Mouse (Mus musculus) inflammation-experienced regulatory T-cells, adult 6 months (primary cell): ENCODE measurements around the gene Aspscr1. TPM values are rescaled to one million over a fixed set of nuclear protein-coding genes. Genes with fewer than 3 reads are reported as not detected.

Experiments
- ATAC-seq: one replicate; pipeline ENCODE4 v1.8.0; 2017
- polyA plus RNA-seq, 3 experiments: library from polyadenylated mRNA; unstranded; fragments of 100-300 nt; shearing (Covaris generic); gene quantifications; one replicate each; pipeline ENCODE4 v1.2.1; 2017

Gene Aspscr1
- polyA plus RNA-seq, result 100 to 1,000 TPM in 1 of 3 experiments, 10 to 100 TPM in 2; 79.4 to 107 (median 86.2) TPM

DNA sequence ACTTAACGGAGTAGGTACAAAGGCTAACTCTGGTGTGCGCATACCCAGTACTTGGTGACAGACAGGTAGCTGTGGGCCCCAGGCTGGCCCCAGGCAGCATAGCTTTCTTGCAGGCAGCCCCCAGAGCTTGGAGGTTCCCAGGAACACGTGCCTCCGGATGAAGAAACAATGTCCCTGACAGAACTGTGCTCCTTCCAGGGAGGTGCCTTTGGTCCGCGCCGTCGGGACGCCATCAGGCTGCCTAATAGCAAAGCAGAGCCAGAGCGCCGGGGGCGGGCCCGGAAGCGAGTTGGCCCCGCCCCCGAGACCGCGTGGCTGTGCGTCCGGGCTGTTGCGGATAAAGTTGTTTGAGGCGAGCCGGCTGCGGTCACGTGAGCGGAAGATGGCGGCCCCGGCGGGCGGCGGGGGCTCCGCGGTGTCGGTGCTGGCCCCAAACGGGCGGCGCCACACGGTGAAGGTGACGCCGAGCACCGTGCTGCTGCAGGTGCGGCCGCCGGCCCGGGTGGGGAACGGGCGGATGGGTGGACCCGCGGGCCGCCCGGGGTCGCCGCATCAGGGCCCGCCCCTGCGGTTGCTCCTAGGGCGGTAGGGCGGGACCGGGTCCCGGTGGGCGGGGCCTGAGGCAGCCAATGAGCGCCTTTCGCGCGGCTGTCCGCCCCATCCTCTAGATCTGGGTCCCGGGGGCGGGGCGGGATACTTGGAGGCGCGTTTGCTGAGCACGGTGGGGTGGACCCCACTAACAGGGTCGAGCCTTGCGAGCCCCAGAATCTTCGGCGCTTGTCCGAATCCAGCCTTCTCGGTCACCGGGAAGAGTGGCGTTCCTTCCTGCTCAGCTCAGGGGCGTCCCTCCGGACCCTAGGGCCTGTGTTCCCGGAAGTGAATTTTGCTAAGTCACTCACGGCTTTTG, at the start of gene Aspscr1:
TSS of gene Aspscr1 (plus strand) at position 287 of the 907 bp plus-strand sequence.
- ATAC-seq, result peak; percentile 87

DNA sequence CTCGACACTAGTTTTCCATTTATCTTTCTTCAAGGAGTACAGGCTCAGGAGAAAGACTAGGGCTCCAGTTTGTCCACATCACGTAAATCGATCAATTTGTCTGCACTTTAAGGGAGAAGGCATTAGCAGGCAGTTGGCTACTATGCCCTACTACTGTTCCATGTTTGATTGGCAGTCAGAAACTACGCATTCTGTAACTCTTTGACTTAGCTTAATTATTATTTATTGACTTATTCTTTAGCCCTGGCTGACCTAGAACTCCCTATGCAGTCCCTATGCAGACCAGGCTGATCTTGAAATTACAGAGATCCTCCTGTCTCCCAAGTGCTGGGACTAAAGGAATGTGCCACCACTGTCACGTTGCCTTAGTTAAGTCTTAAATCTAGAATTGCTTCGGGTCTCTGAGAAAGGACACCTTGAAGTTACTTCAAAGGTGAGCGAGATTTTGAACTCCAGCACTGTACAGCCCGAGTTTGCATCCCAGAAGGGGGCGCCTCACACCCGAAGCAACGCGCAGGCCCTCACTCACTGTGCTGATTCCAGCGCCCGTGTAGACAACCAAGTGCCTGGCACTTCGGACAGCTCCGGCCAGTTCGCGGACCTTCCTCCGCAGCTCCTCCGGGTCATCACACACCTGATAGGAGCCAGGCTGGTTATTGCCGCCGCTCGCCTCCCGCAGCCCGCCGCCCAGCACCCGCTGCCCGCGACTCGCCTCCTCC, 48.7 kb upstream of the Aspscr1 start:
- peak; percentile 30 for ATAC-seq

DNA sequence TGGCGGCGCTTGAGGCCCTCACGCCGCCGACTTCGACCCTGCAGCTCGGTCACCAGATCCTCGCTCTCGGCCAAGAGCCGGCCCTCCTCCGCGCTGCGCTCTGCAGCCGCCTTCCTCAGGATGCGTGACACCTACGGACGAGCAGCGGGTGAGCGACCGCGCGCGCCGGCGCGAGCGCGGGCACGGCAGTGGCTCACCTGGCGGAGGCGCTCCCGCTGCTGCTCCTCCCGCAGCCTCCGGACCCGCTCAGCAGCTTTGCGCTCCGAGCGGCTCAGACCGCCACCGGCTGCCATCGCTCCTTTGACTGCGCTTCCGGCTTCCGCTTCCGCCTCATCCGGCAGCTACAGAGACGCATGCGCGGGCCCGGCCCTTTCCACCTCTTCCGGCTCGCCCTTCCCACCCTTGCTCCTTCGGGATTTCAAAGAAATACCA, 48.1 kb upstream of the Aspscr1 start:
- ATAC-seq, result peak; percentile 70

DNA sequence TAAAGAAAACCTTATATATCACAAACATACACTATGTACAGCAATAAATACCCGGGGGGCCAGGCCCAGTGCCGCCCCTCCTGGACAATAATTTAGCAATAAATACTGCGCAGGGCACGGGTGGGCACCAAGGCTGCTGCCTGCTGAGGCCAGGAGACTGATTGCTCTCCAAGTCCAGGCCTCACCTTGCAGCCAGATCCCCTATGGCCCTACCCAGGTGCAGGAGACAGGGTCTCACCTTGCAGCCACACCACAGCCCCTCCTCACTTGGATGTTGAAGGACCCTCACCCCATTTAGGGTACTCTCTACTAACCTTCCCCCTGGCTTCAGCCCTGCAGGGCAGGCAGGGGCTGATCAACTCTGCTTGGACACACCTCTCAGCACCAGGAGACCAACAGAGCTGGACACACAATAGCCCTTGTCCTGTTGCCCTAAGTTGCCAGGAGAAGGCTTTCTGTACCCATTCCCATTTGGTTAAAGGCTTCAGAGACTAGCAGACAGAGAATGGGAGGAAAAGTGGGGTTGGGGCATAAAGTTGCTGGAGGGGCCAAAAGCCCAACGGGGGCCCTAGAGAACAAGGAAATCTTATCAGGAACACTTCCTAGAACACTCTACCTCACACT, 47.5 kb upstream of the Aspscr1 start, which contains the start of gene Sirt7:
TSS of gene Sirt7 (minus strand) at position 89 of the 624 bp plus-strand sequence.
- no peak for ATAC-seq

DNA sequence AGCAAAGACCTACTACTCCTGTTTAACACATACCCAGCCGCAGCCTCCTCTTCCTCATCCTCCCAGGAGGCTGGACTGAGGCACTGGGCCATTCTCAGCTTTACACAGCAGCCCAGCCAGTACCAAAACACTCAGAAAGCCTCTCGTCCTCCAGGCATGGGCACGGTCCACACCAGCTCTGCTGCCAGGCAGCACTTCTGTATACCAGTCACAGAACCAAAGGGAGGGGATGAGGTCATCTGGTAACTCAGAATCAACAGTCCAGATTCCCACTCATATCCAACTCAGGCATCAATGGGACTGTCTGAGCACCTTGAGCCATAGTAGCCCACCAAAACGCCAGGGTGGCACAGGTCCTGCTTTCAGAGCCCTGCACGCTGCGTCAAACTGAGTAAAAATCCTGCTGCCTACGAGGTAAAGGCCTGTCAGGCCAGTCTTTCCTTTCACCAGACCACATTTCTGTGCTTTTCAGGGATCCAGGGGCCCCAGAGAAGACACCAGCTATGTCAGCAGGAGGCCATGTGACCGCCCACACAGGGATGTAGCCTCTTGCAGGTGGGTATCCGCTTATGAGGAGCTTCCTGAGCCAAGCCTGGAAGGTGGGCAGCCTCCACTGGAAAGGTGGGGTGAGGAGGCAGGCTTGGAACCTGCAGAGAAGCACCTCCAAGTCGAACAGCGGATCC, 45.8 kb upstream of the Aspscr1 start:
- ATAC-seq, result no peak

DNA sequence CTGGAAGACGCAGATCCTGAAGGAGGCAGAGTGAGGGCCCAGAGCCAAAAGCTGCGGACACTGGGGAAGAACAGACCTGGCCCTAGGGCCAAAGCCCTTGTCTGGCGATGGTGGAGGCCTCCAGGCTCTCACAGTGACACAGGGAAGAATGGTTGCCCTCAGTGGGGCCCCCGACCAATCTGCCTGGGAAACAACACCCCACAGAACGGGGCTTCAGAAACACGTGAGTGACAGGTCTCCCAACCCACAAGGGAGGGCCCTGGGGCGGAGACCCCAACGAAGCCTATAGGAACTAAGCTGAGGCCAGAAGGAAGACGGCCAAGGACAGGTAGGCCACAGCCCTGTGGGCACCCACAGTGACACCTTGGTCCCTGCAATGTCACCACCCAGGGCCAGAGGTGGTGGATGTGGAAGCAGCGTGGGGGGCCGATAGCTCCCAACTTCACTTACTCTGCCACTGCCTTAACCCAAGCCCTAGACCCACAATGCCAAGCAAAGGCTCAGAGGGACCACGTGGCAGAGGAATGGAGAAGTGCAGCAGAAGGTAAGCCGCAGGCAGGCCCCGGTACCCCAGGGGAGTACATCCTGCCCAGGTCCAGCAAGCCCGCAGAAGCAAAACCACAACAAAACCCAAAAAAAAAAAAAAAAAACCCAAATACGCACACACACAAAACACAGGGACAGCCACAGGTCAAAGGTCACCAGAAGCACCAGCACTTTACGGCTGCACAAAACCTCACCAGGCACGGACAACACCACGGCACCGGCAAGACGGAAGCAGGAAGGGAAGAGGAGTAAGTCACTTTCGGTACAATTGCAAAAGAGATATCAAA, 45.1 kb upstream of the Aspscr1 start:
- peak; percentile 43 for ATAC-seq

DNA sequence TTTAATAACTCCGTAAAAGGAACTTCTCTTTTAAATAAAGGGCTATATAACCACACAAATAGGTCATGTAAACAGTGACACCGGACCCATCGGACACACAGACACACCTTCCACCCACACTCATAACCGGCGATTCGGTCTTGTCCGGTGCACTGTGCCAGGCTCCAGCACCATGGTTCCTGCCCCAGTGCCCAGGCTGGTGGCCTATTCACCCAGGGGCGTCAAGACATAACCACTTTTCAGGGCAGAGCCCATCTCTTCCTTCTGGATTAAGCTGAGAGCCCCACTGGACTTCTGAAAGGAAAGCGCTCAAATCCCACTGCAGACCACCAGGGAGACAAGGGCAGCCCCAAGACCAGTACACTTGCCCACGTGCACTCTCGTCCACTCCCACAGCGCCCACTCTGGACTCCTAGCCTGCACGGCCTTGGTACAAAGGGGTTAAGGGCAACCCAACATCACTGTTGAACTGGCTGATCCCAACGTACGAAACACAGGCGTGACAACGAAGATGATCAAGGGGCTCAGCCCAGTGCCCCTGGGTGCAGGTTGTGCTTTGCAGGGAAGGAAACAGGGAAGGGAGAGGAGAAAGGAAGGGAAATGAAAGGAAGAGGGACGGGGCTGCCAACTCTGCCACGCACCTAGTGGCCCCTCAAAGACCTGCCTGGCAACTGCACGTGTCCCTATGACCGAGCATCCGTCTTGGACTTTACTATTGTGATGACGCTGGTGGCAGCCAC, 44.0 kb upstream of the Aspscr1 start:
- ATAC-seq, result no peak

DNA sequence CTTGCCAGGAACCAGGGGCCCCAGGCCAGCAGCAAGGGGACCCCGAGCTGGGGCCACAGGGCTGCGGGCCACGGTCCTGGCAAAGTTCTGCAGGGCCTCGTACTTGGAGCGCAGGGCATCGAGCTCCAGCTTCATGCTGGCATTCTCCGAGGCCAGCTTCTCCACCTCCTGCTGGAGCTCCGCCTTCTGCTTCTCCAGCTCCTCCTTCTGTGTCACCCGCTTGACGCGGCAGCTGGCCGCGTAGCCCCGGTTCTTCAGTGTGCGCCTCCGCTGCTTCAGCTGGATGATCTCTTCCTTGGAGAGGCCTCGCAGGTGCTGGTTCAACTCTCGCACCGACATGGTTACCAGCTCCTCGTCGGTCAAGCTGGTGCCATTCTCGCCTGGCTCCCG, 43.4 kb upstream of the Aspscr1 start:
- peak; percentile 18 for ATAC-seq

DNA sequence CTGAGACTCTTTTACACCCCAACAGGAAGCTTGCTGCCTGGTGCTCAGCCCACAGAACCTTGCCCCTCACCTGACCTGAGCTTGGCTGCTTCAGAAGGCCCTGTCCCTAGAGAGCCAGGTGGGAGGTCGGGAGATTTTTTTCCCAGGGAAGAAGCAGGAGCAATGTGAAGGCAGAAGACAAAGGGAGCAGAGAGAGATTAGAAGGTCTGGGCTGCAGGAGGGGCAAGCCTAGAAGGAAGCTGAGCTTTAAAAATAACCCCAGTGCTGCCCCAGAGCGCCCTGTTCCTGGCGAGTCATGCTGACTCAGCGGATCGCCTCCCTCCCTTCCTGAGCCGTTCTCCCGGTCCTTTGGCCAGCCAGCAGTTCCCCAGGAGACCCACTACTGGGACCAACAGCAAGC, 42.9 kb upstream of the Aspscr1 start:
- no peak for ATAC-seq

DNA sequence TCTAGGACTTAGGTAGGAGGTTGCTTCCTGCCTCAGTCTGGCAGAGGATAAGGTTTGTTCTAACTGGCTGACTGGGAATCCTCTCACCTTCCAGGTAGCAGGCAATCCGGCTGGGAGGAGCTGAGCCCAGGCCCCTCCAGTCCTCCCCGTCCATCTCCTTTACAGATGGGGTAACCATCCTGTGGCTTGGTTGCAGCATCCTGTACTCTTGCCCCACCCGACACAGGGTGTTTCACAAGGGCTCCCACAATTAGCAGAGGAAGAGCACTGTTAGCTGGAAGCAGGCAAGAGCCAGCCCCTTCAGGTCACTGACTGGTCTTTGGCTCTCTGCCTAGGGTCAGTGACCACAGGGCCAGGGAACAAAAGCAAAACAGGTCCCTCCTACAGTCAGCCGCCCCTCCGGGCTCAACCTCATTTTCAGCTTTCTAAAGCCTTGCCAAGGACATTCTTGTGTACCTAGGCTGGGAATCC, 42.3 kb upstream of the Aspscr1 start:
- no peak for ATAC-seq

DNA sequence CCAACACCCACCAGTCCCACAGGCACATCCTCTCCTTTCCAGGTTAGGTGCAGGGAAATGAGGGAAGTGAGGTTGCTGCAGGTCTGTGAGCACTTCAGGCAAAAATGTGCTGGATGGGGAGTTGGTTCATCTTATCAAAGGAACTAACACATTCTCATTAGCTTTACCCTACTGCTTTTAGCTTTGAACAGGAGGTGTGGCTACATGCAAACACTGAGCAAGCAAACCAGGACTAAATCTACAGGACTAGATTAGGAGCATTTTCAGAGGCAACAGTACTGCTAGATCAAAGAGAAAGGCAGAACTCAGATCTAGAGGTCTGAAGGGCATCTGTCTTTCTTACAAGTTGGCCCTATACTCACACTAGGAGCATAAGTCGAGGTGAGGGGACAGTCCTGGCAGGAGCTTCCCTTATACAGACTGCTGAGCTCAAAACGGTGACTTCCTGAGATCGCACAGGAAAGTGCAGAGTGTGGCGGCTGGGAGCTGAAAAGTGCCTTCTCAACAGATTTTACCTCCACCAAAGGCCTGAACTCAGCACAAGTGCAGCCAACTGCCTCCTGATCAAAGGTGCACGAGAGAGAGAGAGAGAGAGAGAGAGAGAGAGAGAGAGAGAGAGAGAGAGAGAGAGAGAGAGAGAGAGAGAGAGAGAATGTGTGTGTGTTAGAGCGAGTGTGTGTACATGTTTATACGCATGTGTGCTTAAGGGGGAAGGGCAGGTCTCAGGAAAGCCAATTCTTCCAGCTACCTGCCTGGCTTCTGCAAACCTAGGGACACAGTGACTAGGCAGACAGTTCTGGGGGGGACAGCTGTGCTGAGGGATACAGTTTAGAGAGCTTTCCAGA, 41.7 kb upstream of the Aspscr1 start:
- ATAC-seq, result peak; percentile 52

DNA sequence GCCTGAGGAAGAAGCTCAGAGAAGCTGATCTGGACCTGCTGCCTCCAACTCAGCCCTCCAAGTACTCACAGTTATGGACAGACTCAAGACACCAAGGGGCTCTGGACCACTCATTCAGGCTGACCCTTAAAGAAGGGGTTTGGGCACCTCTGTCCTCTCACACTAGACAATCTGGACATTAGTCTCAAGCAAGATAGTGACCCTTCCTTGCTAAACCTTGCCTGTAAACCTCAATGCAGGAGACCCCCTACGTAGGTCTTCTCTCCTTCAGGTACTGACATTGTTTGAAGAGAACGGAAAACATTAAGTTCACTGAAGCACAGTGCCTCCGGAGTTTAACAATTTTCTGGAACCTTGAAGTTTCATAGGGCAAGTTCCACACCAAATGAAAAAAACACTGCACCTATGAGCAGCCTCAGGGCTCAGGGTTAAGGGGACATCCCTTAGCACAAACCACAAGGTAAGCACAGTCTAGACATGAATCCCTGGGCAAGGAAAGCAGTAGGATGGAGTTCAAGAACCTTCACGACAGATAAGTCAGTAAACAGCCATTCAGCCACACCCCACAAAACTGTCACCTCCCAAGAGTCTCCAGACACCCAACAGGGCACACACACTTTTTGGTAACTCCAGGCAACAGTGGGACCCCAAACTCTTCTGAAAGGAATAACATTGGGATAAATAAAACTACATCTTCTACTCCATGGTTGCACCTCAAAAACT, 40.9 kb upstream of the Aspscr1 start:
- no peak for ATAC-seq

DNA sequence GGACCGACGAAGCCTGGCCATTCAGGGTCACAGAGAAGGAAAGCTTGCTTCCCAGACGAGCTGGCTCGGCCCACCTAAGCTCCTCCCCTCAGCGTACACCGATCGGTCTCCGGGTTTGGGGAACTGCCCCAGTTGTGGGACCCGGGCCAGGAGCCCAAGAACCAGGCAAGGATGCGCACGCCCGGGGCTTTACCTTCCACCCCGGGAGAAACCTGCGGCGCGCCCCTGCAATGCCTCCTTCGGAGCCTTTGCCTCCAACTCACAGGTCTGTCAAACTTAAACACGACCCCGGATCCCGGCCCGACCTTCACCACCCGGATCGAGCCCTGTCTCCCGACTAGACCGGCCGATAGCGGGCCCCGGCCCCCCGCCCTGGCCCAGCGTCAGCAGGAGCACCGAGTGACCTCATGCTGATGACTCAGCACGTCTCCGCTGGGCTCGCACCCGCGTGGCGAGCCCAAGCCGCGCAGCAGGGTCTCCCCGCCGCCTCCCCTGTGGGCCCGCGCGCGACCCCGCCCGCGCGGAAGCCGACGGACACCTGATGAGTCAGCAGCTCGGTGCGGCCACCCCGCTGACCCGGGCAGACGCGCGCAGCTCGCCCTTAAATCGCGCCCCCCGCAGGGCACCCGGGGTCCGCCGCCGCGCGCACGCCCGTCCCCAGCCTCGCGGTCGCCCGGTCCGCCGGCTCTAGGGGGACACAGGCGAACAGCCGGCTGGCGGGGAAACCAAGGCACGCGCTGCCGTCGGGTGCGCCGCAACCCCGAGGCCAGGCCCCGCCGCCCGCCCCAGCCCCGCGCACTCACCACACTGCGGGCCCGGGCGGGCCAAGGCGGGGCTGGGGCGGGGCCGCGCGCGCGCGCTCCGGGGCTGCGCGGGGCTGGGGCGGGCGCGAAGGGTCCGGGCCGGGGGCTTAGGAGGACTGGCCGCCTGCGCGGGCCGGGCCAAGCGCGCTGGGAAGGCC, 39.9 kb upstream of the Aspscr1 start:
- no peak for ATAC-seq

DNA sequence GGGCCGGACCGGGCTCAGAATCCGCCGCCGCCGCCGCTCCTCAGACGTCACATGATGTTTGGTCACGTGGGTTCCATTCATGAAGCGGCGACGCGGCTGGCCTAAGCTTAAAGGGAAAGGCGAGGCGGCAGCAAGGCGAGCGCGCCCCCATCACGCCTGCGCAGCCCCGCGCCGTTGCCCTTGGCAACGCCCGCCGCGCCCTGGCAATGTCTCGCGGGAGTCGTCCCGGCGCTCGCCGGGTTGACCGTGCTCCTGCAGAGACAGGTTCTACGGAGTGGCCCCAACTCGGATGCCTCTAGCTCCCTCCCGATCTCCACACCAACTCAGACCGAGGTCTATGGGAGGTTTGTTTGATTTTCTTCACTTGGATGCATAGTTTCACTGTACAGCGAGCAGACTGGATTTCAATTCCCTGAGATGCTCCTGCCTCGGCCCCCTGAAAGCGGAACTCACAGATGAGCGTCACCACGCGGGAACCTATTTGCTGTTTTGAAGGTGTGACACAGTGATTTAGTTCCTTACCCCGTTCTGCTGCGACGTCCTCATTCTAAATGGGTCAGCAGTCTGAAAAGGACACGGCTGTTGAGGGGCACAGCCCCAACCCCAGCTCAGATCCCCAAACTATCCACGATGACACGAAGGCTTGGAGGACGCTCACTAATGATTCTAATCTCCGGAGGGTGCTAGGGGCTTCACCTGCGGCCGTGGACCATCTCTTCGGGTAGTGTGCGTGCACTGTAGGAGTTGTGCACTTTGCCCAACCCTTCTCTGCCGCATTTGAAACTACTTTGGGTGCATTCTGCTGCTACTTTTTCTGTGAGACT, 39.0 kb upstream of the Aspscr1 start, which contains the start of gene Mafg:
TSS of gene Mafg (minus strand) at position 81 of the 824 bp plus-strand sequence.
- peak; percentile 57 for ATAC-seq

DNA sequence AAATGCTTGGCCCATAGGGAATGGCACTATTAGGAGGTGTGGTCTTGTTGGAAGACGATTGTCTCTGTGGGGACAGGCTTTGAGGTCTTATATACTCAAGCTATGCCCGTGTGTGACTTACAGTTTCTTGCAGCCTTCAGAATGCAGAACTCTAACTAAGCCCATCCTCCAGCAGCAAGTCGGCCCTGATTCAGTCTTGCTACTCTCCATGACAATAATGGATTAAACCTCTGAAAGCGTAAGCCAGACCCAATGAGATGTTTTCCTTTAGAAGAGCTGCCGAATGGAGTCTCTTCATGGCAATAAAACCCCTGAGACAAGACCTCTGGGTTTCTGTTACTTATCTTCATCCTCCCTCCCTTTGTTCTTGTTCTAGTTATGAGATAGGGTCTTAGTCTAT, 38.0 kb upstream of the Aspscr1 start:
- no peak for ATAC-seq

DNA sequence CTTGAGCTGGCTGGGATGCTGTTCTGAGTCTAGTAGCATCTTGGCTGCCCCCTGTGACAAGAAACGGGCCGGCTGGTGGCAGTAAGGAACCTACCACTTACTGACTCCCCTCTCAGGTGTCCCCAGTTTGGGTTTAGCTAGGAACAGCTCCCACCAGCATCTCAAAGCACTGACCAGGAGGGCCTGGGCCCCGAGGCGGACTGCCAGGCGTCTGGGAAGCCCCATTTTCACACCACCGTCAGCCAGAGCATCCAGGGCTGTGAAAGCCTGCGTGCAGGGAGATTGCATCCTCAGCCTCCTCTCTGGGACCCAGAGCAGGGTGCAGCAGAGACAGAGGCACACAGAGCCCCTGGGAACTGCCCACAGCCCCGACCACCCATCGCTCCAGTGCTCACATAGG, 31.5 kb upstream of the Aspscr1 start:
- no peak for ATAC-seq

DNA sequence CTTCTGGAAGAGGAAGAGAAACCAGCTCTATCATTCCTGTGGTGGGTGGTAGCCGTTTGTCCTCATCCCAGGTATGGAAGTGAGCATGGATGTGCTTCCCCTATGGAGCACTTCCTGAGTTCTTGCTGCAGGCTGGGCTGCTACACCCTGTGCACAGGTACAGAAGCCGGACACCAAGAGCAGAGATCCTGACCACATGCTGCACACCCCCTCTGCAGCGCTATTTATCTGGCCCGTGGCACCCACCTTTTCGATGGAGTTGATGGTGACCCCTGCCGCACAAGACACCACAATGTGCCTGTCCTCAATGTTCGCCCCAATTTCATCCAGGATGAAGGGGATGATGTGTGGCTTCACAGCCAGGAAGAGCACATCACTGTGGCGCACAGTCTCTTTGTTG, 30.9 kb upstream of the Aspscr1 start:
- ATAC-seq, result no peak
